ENCODE assay signal across 13 mouse cellular contexts in the genomic region with DNA sequence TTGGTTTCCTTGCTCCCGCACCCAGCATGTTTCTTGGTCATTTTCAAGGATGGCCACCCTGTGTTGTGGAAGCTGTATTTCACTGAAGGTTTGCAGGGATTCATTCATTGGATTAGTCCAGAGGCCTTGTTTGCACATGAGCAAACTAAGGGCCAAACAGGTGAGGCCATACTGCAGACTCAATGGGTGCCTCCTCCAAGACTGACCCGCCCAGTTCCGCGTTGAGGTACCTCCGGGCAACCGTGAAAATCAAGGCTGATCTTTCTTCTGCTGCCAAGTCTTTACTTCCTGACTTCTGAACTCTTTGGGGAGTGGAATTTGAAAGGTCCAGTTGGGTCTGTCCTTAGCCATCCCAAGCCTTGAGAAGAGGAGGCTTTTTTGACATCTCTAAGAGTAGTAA. TPM values are rescaled to one million over a fixed set of nuclear protein-coding genes. Genes with fewer than 3 reads are reported as not detected.
A peak's percentile ranks its signal among the peaks of the same experiment; 100 is the strongest.
DNase-seq lines count a peak whose midpoint lies in the region; ATAC-seq and TF ChIP-seq lines count a peak whose summit lies in the region.
"Had no signal": no experiment of that assay in that cellular context is flagged by ENCODE, and none has a peak within 500 bp of the region (broad histone marks: within the 10 kb centered on the region; RNA-seq: fewer than 3 reads in every experiment).

No protein-coding gene starts in this region.

- TF ChIP-seq CTCF in hindbrain, postnatal 0 days (IDR thresholded peaks at IDR 0.05; ENCODE audit: low read depth) = no peak

- no peaks in the 10 kb centered on the region for H3K27me3 ChIP-seq in hindbrain, embryonic 13.5 days
- no peaks in the 10 kb centered on the region for H3K27me3 ChIP-seq in hindbrain, postnatal 0 days (ENCODE audit: insufficient read depth, low read length)
- no peaks in the 10 kb centered on the region for H3K27me3 ChIP-seq in neural tube, embryonic 11.5 days (ENCODE audit: control insufficient read depth, insufficient read depth, low read length)
- no peaks in the 10 kb centered on the region for H3K27me3 ChIP-seq in stomach, embryonic 16.5 days (ENCODE audit: control insufficient read depth, insufficient read depth, low read length)
- H3K27me3 ChIP-seq in forebrain, embryonic 15.5 days = no peaks in the 10 kb centered on the region
- H3K27me3 ChIP-seq: embryonic facial prominence, embryonic 15.5 days; midbrain, embryonic 13.5 days had no signal

- H3K9ac ChIP-seq in hindbrain, embryonic 13.5 days = no peak overlapping the region
- no peak overlapping the region for H3K9ac ChIP-seq in hindbrain, postnatal 0 days (replicated peaks; ENCODE audit: low read length)
- H3K9ac ChIP-seq in neural tube, embryonic 11.5 days (ENCODE audit: low read length) = no peak overlapping the region
- H3K9ac ChIP-seq in stomach, embryonic 16.5 days (ENCODE audit: low read length) = no peak overlapping the region; the same call in 1 of the 2 replicates
- H3K9ac ChIP-seq in forebrain, embryonic 15.5 days (replicated peaks) = no peak overlapping the region
- H3K9ac ChIP-seq: embryonic facial prominence, embryonic 15.5 days; liver, embryonic 15.5 days had no signal

- 84% methylated on average over 6 of the region's 6 CpGs for WGBS in hindbrain, embryonic 13.5 days
- 65% methylated on average over 6 of the region's 6 CpGs for WGBS in hindbrain, postnatal 0 days
- whole genome bisulfite sequencing in neural tube, embryonic 11.5 days = 91% methylated on average over 6 of the region's 6 CpGs
- WGBS in stomach, embryonic 16.5 days = 58% methylated on average over 6 of the region's 6 CpGs
- WGBS in forebrain, embryonic 15.5 days = 84% methylated on average over 6 of the region's 6 CpGs

- no peak overlapping the region for H3K4me2 ChIP-seq in hindbrain, embryonic 13.5 days
- H3K4me2 ChIP-seq in hindbrain, postnatal 0 days (ENCODE audit: low read depth, low read length) = no peak overlapping the region
- no peak overlapping the region for H3K4me2 ChIP-seq in neural tube, embryonic 11.5 days (ENCODE audit: low read depth)
- H3K4me2 ChIP-seq in stomach, embryonic 16.5 days (ENCODE audit: low read depth, low read length) = peak overlapping the region; percentile 45
- H3K4me2 ChIP-seq in forebrain, embryonic 15.5 days (replicated peaks) = no peak overlapping the region
- H3K4me2 ChIP-seq: embryonic facial prominence, embryonic 15.5 days; liver, embryonic 15.5 days; midbrain, embryonic 13.5 days had no signal

- no peaks in the 10 kb centered on the region for H3K9me3 ChIP-seq in hindbrain, embryonic 13.5 days
- H3K9me3 ChIP-seq in hindbrain, postnatal 0 days (ENCODE audit: low read length) = no peaks in the 10 kb centered on the region
- H3K9me3 ChIP-seq in neural tube, embryonic 11.5 days (ENCODE audit: control insufficient read depth, low read length) = no peaks in the 10 kb centered on the region
- H3K9me3 ChIP-seq in stomach, embryonic 16.5 days (replicated peaks; ENCODE audit: control insufficient read depth, low read length) = no peaks in the 10 kb centered on the region
- no peaks in the 10 kb centered on the region for H3K9me3 ChIP-seq in forebrain, embryonic 15.5 days
- H3K9me3 ChIP-seq: embryonic facial prominence, embryonic 15.5 days; liver, embryonic 15.5 days; midbrain, embryonic 13.5 days had no signal

- DNase-seq in hindbrain, postnatal 0 days (ENCODE audit: low spot score) = no peak
- peak; percentile 9 for DNase-seq in neural tube, embryonic 11.5 days (ENCODE audit: low spot score)
- no peak for DNase-seq in neural tube, embryonic 10.5 days (ENCODE audit: extremely low spot score, low spot score)
- DNase-seq in kidney, postnatal 36 days = peak; percentile 64 to 70
- no peak for DNase-seq in gastrocnemius, postnatal 10 days
- DNase-seq: cerebellum, postnatal 14 days; right cerebral cortex, postnatal 14 days had no signal

- peak overlapping the region; percentile 49 for H3K27ac ChIP-seq in hindbrain, embryonic 13.5 days
- H3K27ac ChIP-seq in hindbrain, postnatal 0 days = no peak overlapping the region
- H3K27ac ChIP-seq in neural tube, embryonic 11.5 days (ENCODE audit: low read depth, low read length) = no peak overlapping the region
- H3K27ac ChIP-seq in stomach, embryonic 16.5 days (ENCODE audit: low read length) = peak overlapping the region; percentile 92
- H3K27ac ChIP-seq in forebrain, embryonic 15.5 days (replicated peaks) = no peak overlapping the region
- H3K27ac ChIP-seq: liver, embryonic 15.5 days had no signal

- peaks cover 80% of the 10 kb centered on the region for H3K4me1 ChIP-seq in hindbrain, embryonic 13.5 days (replicated peaks)
- H3K4me1 ChIP-seq in hindbrain, postnatal 0 days (ENCODE audit: insufficient read depth, low read length) = peaks cover 42% of the 10 kb centered on the region
- peaks cover 19% of the 10 kb centered on the region for H3K4me1 ChIP-seq in neural tube, embryonic 11.5 days (ENCODE audit: control insufficient read depth, insufficient read depth, low read length)
- peaks cover 78% of the 10 kb centered on the region for H3K4me1 ChIP-seq in stomach, embryonic 16.5 days (ENCODE audit: control insufficient read depth, insufficient read depth, low read length)
- peaks cover 25% of the 10 kb centered on the region for H3K4me1 ChIP-seq in forebrain, embryonic 15.5 days

- H3K4me3 ChIP-seq in hindbrain, embryonic 13.5 days = no peak overlapping the region
- no peak overlapping the region for H3K4me3 ChIP-seq in hindbrain, postnatal 0 days (ENCODE audit: low read length)
- no peak overlapping the region for H3K4me3 ChIP-seq in neural tube, embryonic 11.5 days (ENCODE audit: low read depth, low read length)
- no peak overlapping the region for H3K4me3 ChIP-seq in stomach, embryonic 16.5 days (replicated peaks; ENCODE audit: low read length)
- H3K4me3 ChIP-seq in forebrain, embryonic 15.5 days = no peak overlapping the region
- H3K4me3 ChIP-seq: embryonic facial prominence, embryonic 15.5 days; liver, embryonic 15.5 days; midbrain, embryonic 13.5 days had no signal

- ATAC-seq in hindbrain, embryonic 13.5 days (ENCODE audit: low FRiP score) = no peak
- ATAC-seq in hindbrain, postnatal 0 days = no peak
- ATAC-seq in neural tube, embryonic 11.5 days (ENCODE audit: insufficient read depth, low FRiP score, low TSS enrichment) = no peak
- no peak for ATAC-seq in stomach, embryonic 16.5 days (ENCODE audit: insufficient read depth, low FRiP score)
- ATAC-seq in forebrain, embryonic 15.5 days (replicated peaks) = no peak

- H3K36me3 ChIP-seq in hindbrain, embryonic 13.5 days = peaks cover 3% of the 10 kb centered on the region; the same call in 1 of the 2 replicates
- no peaks in the 10 kb centered on the region for H3K36me3 ChIP-seq in hindbrain, postnatal 0 days (ENCODE audit: insufficient read depth, low read length)
- no peaks in the 10 kb centered on the region for H3K36me3 ChIP-seq in neural tube, embryonic 11.5 days (ENCODE audit: control insufficient read depth, insufficient read depth, low read length)
- H3K36me3 ChIP-seq in stomach, embryonic 16.5 days (ENCODE audit: control insufficient read depth, insufficient read depth, low read length) = no peaks in the 10 kb centered on the region
- H3K36me3 ChIP-seq in forebrain, embryonic 15.5 days = no peaks in the 10 kb centered on the region
- H3K36me3 ChIP-seq: embryonic facial prominence, embryonic 15.5 days; liver, embryonic 15.5 days; midbrain, embryonic 13.5 days had no signal

RNA-seq across cellular contexts. Expression of a gene that starts 55.4 kb away (rescaled TPM):
- 0.10 TPM in 1 of 2 replicates, not detected in the other for polyA plus RNA-seq in hindbrain, embryonic 13.5 days (2015; fragmentation: Nextera tagmentation; extraction: Ambion mirVana)
- total RNA-seq in hindbrain, postnatal 0 days (2014; rRNA removed) = not detected in 2 replicates
- polyA plus RNA-seq in hindbrain, postnatal 0 days (2015; fragmentation: Nextera tagmentation; extraction: Ambion mirVana) = 0.08 TPM in 1 of 2 replicates, not detected in the other
- not detected in 2 replicates for polyA plus RNA-seq in neural tube, embryonic 11.5 days (2014; fragmentation: Nextera tagmentation; extraction: Ambion mirVana)
- polyA plus RNA-seq in stomach, embryonic 16.5 days (2015; fragmentation: Nextera tagmentation; extraction: Ambion mirVana) = 8.2 and 8.7 TPM in 2 replicates
- not detected for total RNA-seq in gastrocnemius, postnatal 10 days (2021)
- 0.32 TPM in 1 of 2 replicates, not detected in the other for polyA plus RNA-seq in forebrain, embryonic 15.5 days (2015; fragmentation: Nextera tagmentation; extraction: Ambion mirVana)
- polyA plus RNA-seq: midbrain, embryonic 13.5 days had no signal

Comparison
In these comparisons a context has a peak if more than half of its experiments do, and no peak if none do; other contexts are left out.
1. H3K27ac ChIP-seq: peak in hindbrain, embryonic 13.5 days (single experiment) and stomach, embryonic 16.5 days (single experiment); none in hindbrain, postnatal 0 days (single experiment), neural tube, embryonic 11.5 days (single experiment) and forebrain, embryonic 15.5 days (single experiment).
2. DNase-seq: peak in neural tube, embryonic 11.5 days (single experiment) and kidney, postnatal 36 days (2 of 2); none in hindbrain, postnatal 0 days (single experiment), neural tube, embryonic 10.5 days (single experiment) and gastrocnemius, postnatal 10 days (single experiment).